Mouse (Mus musculus) forebrain, embryonic 16.5 days (tissue): ENCODE results near the gene Fbxo28. TPM values are rescaled to one million over a fixed set of nuclear protein-coding genes. Genes with fewer than 3 reads are reported as not detected.

Experiments
- ATAC-seq: fragments of 200-750 bp; cut with Nextera tagmentation; 2 replicates; pipeline ENCODE4 v1.8.0; 2017; ENCODE audit warnings: mild to moderate bottlenecking, moderate library complexity
- H3K27ac ChIP-seq: fragments of 300-500 bp; sonication (generic); 2 replicates; pipeline ENCODE4 v1.5.1; 2014; ENCODE audit warnings: low read length, control low read depth
- H3K27me3 ChIP-seq: fragments of 300-500 bp; sonication (generic); replicated peaks from 2 replicates; pipeline ENCODE4 v1.6.1; 2014; ENCODE audit warnings: low read length; ENCODE audit not compliant: control insufficient read depth, insufficient read depth
- H3K36me3 ChIP-seq: fragments of 300-500 bp; sonication (generic); 2 replicates; pipeline ENCODE4 v1.6.1; 2014; ENCODE audit not compliant: control insufficient read depth, insufficient read depth
- H3K4me1 ChIP-seq: fragments of 300-500 bp; sonication (generic); replicated peaks from 2 replicates; pipeline ENCODE4 v1.6.1; 2014; ENCODE audit warnings: low read length; ENCODE audit not compliant: control insufficient read depth, insufficient read depth
- H3K4me2 ChIP-seq: fragments of 300-500 bp; sonication (generic); 2 replicates; pipeline ENCODE4 v1.6.1; 2014; ENCODE audit warnings: mild to moderate bottlenecking, low read length, control low read depth
- H3K4me3 ChIP-seq: fragments of 300-500 bp; sonication (generic); replicated peaks from 2 replicates; pipeline ENCODE4 v1.5.1; 2014; ENCODE audit warnings: mild to moderate bottlenecking, low read length, control low read depth
- H3K9ac ChIP-seq: fragments of 300-500 bp; sonication (generic); replicated peaks from 2 replicates; pipeline ENCODE4 v1.6.1; 2014; ENCODE audit warnings: low read depth, low read length, control low read depth
- H3K9me3 ChIP-seq: fragments of 300-500 bp; sonication (generic); 2 replicates; pipeline ENCODE4 v1.6.1; 2016; ENCODE audit warnings: low read length; ENCODE audit not compliant: control insufficient read depth
- WGBS: fragments of 180-500 bp; shearing (Covaris S2); extraction: QIAGEN DNeasy Blood & Tissue Kit; methylation state at CpG from one replicate; pipeline ENCODE4 v1.1.7; 2014; 5-methylcytosine and 5-hydroxymethylcytosine counted together
- polyA plus RNA-seq: library from polyadenylated mRNA; unstranded; fragments of >200 nt; fragmentation: Nextera tagmentation; extraction: Ambion mirVana; gene quantifications from 2 replicates; pipeline ENCODE4 v1.2.1, GENCODE M21; 2015

The Fbxo28 gene
- polyA plus RNA-seq, 1 experiment from 2014 or later = 30.3 TPM

DNA sequence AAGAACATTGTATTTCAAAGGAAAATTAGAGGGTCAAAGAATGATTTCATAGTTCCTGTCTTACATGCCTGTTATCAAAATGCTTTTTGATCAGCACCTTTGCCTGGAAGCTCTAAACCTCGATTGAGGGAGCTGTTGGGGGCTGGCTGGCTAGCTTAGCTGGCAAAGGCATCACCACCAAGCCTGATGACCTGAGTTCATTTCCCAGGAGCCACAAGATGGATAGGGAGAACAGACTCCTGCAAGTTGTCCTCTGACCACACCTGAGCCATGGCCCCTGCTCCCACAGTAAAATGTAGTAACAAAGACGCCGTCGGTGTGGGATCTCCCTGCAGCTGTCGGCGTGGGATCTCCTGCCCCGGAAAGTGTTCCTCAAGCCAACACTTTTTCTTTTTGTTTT lies 35.4 kb upstream of the Fbxo28 start:
- Histone ChIP-seq H3K36me3 (no peaks in the 10 kb centered on the region), H3K27ac (no peak overlapping the region), H3K4me2 (no peak overlapping the region), H3K4me3 (no peak overlapping the region), H3K4me1 (no peaks in the 10 kb centered on the region; the same call in 1 of the 2 replicates), H3K9ac (no peak overlapping the region), H3K9me3 (no peaks in the 10 kb centered on the region), H3K27me3 (no peaks in the 10 kb centered on the region)
- 87% methylated on average over 7 of the region's 7 CpGs for WGBS
- no peak for ATAC-seq

DNA sequence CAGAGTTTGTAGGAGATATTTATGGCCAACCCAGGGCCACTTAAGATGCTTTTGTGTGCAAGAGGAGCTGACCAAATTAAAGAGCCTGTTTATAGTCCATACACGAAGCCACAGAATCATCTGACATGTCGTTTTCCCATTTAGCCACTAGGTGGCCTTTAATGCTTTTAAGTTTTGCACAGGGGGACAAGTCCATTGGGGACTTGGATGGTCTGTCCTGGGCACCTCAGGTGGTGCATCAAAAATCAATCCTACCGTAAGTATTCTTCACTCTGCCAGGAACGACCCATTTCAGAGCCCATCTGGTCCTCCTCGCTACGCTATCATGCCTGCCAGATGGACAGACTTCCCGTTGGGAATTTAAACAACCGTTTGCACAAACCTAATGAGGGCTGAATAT lies 34.8 kb upstream of the Fbxo28 start:
- Histone ChIP-seq H3K4me3 (no peak overlapping the region), H3K9ac (no peak overlapping the region), H3K36me3 (no peaks in the 10 kb centered on the region), H3K27ac (no peak overlapping the region), H3K4me2 (0 out of 2 replicates have a peak overlapping the region, but pooled peaks have one; percentile 5), H3K4me1 (no peaks in the 10 kb centered on the region; the same call in 1 of the 2 replicates), H3K9me3 (no peaks in the 10 kb centered on the region), H3K27me3 (no peaks in the 10 kb centered on the region)
- ATAC-seq = peak; percentile 66; the same call in 1 of the 2 replicates
- 22% methylated on average over 8 of the region's 8 CpGs for WGBS

DNA sequence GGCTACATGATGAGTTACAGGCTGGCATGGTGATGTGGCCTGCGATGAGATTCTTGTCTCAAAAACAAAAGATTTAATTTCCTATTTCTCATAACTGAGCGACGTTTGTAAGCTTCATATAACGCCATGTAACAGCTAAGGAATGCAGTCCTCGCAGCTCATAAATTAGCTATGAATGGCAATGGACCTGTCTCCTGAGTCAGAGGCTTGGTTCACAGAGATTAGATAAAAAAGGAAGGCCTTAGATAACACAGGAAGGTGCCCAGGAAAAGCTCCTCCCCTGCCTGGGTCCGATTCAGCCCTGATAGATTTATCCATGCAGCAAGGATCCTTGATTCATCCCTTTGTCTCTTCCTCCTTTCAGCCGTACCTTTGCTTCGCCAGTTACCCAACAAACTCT lies 30.5 kb upstream of the Fbxo28 start:
- Histone ChIP-seq H3K4me3 (no peak overlapping the region), H3K9ac (no peak overlapping the region), H3K27ac (no peak overlapping the region), H3K9me3 (no peaks in the 10 kb centered on the region), H3K27me3 (no peaks in the 10 kb centered on the region), H3K4me1 (no peaks in the 10 kb centered on the region; the same call in 1 of the 2 replicates), H3K4me2 (no peak overlapping the region), H3K36me3 (no peaks in the 10 kb centered on the region)
- ATAC-seq = no peak
- 82% methylated on average over 8 of the region's 8 CpGs for WGBS

DNA sequence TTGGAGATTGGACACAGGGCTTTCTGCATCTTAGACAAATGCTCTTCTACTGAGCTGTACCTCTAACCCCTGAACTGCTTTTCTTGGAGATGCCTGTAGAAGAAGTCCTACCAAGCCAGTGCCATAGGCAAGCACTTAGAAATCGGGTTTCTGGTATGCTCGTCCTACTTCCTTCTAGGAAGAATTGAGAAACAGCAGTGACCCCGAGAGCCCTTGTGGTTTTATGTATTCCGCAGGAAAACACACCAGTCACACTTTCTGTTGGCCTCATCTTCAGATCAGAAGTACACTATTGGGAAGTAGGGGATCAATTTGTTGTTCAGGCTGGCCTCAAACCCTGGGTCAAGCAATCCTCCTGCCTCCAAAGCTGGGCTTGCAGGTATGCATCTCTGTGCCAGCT lies 28.0 kb upstream of the Fbxo28 start:
- Histone ChIP-seq H3K36me3 (no peaks in the 10 kb centered on the region), H3K4me2 (no peak overlapping the region), H3K27ac (no peak overlapping the region), H3K9ac (no peak overlapping the region), H3K4me1 (no peaks in the 10 kb centered on the region), H3K27me3 (no peaks in the 10 kb centered on the region), H3K9me3 (no peaks in the 10 kb centered on the region), H3K4me3 (no peak overlapping the region)
- 83% methylated on average over 4 of the region's 4 CpGs for WGBS
- ATAC-seq = no peak

DNA sequence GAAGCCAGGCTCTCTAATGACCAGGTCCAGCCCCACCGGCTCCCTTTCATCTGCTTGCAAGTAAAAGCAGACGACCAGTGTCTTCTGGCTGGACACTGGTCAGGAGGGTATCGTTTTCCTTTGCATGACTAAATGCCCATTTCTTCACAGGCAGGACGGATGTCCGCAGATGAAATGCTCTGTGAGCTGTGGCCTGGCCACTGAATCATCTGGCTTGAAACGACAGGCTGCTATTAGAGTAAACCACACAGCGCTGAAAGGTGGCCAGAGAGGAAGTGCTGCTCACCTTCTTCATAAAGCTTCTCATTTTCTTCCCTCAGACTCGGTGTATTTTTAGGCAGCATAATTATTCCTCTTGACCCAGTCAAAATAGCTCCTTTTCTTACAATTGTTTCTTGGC lies 27.4 kb upstream of the Fbxo28 start:
- Histone ChIP-seq H3K4me1 (no peaks in the 10 kb centered on the region), H3K4me2 (no peak overlapping the region), H3K9me3 (no peaks in the 10 kb centered on the region), H3K4me3 (no peak overlapping the region), H3K27me3 (no peaks in the 10 kb centered on the region), H3K9ac (no peak overlapping the region), H3K36me3 (no peaks in the 10 kb centered on the region), H3K27ac (no peak overlapping the region)
- WGBS = 80% methylated on average over 8 of the region's 8 CpGs
- ATAC-seq = no peak

DNA sequence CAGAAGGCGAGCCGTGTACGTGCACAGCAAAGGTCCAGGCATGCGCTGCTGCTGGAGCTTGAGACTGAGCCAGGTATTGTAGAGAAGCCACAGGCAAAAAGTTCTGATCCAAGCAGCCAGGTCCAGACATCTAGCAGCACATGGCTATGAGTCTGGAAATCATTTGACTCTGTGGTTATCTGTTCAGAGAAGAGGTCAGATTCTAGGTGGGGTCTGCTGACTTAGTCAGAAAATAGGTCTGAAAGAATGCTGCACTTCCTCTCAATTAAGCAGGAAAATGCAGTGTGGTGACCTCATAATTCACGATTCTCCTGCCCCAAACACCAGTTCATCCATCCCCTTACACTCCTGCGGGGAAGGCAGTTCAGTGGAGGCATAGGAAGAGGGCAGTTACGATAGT lies 26.9 kb upstream of the Fbxo28 start:
- no peak overlapping the region for H3K4me3 ChIP-seq
- no peaks in the 10 kb centered on the region for H3K36me3 ChIP-seq
- H3K9me3 ChIP-seq = no peaks in the 10 kb centered on the region
- H3K4me2 ChIP-seq = no peak overlapping the region
- no peak overlapping the region for H3K27ac ChIP-seq
- ATAC-seq = no peak
- H3K9ac ChIP-seq = no peak overlapping the region
- H3K27me3 ChIP-seq = no peaks in the 10 kb centered on the region
- no peaks in the 10 kb centered on the region for H3K4me1 ChIP-seq
- 70% methylated on average over 7 of the region's 7 CpGs for WGBS

DNA sequence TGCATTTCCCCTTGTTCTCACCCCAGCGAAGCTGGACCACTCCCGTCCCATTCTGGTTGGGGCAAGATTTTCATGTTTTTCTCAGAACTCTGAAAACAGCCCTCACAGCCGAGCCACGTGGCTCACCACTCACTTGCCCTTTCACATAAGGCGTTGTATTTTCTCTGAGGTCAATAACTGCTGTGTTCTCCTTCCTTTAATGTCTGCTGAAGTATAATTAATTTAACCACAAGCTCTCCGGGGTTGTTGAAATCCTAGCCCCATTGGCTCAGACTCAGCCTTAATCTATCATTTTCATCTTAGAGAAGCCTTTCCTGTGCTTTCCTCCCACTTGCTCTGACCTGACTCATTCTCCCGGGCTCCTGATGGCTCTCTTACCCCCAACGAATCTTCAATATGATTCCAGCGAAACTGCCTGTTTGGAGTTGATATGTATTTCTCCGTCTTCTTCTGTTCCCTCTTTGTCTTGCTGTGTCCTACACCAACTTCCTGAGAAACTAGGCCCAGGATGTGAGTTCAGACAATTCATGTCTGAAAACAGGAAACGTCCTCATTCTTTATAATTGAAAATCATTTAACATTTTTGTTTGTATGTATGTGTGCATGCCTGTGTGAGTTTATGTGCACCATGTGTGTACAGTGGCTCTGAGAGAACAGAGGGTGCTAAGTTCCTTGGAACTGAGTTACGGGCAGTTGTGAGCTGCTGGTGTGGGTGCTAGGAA lies 22.4 kb upstream of the Fbxo28 start:
- ATAC-seq = no peak
- Histone ChIP-seq H3K4me3 (no peak overlapping the region), H3K9me3 (no peaks in the 10 kb centered on the region), H3K27ac (no peak overlapping the region), H3K36me3 (no peaks in the 10 kb centered on the region), H3K27me3 (no peaks in the 10 kb centered on the region), H3K4me1 (no peaks in the 10 kb centered on the region), H3K4me2 (no peak overlapping the region), H3K9ac (no peak overlapping the region)
- WGBS = 54% methylated on average over 12 of the region's 12 CpGs

DNA sequence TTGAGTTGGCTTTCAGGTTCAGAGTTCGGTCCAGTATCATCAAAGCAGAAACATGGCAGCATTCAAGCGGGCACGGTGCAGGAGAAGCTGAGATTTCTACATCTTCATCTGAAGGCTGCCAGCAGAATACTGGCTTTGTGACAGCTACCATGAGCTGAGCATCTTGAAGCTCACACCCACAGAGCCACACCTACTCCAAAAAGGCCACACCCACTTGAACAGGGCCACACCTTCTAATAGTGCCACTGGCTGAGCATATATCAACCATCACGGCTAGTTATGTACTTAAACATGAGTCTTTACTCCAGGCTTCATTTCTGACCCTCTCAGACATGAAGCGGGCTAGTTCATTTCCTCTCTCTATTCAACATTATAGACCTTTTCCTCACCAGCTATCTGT lies 21.3 kb upstream of the Fbxo28 start:
- 94% methylated on average over 5 of the region's 5 CpGs for WGBS

DNA sequence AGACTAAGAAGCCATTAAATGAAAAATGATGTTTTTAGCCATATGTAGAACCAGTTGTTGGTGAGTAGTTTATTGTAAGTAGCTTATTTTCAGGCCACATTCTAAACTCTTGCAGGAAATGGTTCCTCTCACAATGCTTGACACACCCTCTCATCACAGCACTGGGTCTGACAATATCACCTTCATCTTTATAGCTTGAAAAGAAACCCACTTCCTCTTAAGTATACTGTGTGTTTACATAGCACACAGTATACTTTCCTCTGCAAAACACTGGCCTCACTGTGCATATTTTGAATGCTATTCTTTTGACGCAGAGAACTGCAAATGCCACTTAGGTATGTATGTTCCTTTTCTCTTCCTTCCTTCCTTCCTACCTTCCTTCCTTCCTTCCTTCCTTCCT lies 16.7 kb upstream of the Fbxo28 start:
- 87% methylated on average over 1 of the region's 1 CpGs for WGBS
- H3K9me3 ChIP-seq = no peaks in the 10 kb centered on the region
- H3K36me3 ChIP-seq = no peaks in the 10 kb centered on the region
- no peak overlapping the region for H3K9ac ChIP-seq
- H3K27ac ChIP-seq = no peak overlapping the region
- no peak overlapping the region for H3K4me3 ChIP-seq
- H3K4me1 ChIP-seq = no peaks in the 10 kb centered on the region
- no peak for ATAC-seq
- H3K4me2 ChIP-seq = no peak overlapping the region
- H3K27me3 ChIP-seq = no peaks in the 10 kb centered on the region

More for the DNA sequence above, 21.3 kb upstream of the Fbxo28 start:
- Histone ChIP-seq H3K4me1 (no peaks in the 10 kb centered on the region), H3K4me3 (no peak overlapping the region), H3K27ac (no peak overlapping the region), H3K9me3 (no peaks in the 10 kb centered on the region), H3K9ac (no peak overlapping the region), H3K4me2 (no peak overlapping the region), H3K36me3 (no peaks in the 10 kb centered on the region), H3K27me3 (no peaks in the 10 kb centered on the region)
- no peak for ATAC-seq
